In genomic region chr8:87943651-87944091, GRCm38 (mm10) we compare ENCODE assay signal across 7 mouse cellular contexts. TPM values are rescaled to one million over a fixed set of nuclear protein-coding genes. Genes with fewer than 3 reads are reported as not detected.
DNase-seq lines count a peak whose midpoint lies in the region; ATAC-seq and TF ChIP-seq lines count a peak whose summit lies in the region.

No protein-coding gene starts in this region.

- no peak overlapping the region for H3K27ac ChIP-seq in lung, embryonic 14.5 days (ENCODE audit: low read depth)
- H3K27ac ChIP-seq in cortical plate, adult 2 months (ENCODE audit: insufficient read depth, low read length) = no peak overlapping the region
- H3K27ac ChIP-seq in heart, embryonic 16.5 days (ENCODE audit: low read length) = no peak overlapping the region

- DNase-seq in lung, embryonic 14.5 days = peak; percentile 61
- no peak for DNase-seq in lung, adult 18-20 months
- peak; percentile 33 to 44 for DNase-seq in lung, postnatal 4 days
- no peak for DNase-seq in frontal cortex, postnatal 14 days (ENCODE audit: low spot score in 2 of 2)
- no peak for DNase-seq in urinary bladder, postnatal 25 days (ENCODE audit: low spot score)

- no peaks in the 10 kb centered on the region for H3K36me3 ChIP-seq in lung, embryonic 14.5 days (ENCODE audit: insufficient read depth)
- no peaks in the 10 kb centered on the region for H3K36me3 ChIP-seq in heart, embryonic 16.5 days (ENCODE audit: control insufficient read depth, insufficient read depth)

- no peak for TF ChIP-seq CTCF in lung, embryonic 14.5 days (IDR thresholded peaks at IDR 0.05; ENCODE audit: low read depth)
- TF ChIP-seq CTCF in cortical plate, adult 2 months (IDR thresholded peaks at IDR 0.05; ENCODE audit: extremely low read depth, insufficient read depth, low read length) = no peak

- no peaks in the 10 kb centered on the region for H3K9me3 ChIP-seq in lung, embryonic 14.5 days (ENCODE audit: low read depth, low read length)
- no peaks in the 10 kb centered on the region for H3K9me3 ChIP-seq in heart, embryonic 16.5 days (replicated peaks; ENCODE audit: control insufficient read depth, low read length)

- peak overlapping the region; percentile 86 for H3K4me2 ChIP-seq in lung, embryonic 14.5 days
- peak overlapping the region; percentile 96 for H3K4me2 ChIP-seq in heart, embryonic 16.5 days (ENCODE audit: low read depth, low read length)

- H3K9ac ChIP-seq in lung, embryonic 14.5 days = peak overlapping the region; percentile 59
- H3K9ac ChIP-seq in heart, embryonic 16.5 days (ENCODE audit: low read length) = peak overlapping the region; percentile 75

- no peak for TF ChIP-seq POLR2A in cortical plate, adult 2 months (IDR thresholded peaks at IDR 0.05; ENCODE audit: extremely low read depth, insufficient read depth, low read length)

- peaks cover 28% of the 10 kb centered on the region for H3K4me1 ChIP-seq in lung, embryonic 14.5 days (ENCODE audit: insufficient read depth)
- H3K4me1 ChIP-seq in cortical plate, adult 2 months (ENCODE audit: control insufficient read depth, insufficient read depth, low read length) = peaks cover 1% of the 10 kb centered on the region; the same call in 1 of the 2 replicates
- H3K4me1 ChIP-seq in heart, embryonic 16.5 days (ENCODE audit: control insufficient read depth, insufficient read depth, low read length) = peaks cover 12% of the 10 kb centered on the region

- H3K27me3 ChIP-seq in lung, embryonic 14.5 days (ENCODE audit: insufficient read depth, low read length) = no peaks in the 10 kb centered on the region
- no peaks in the 10 kb centered on the region for H3K27me3 ChIP-seq in heart, embryonic 16.5 days (ENCODE audit: control insufficient read depth, insufficient read depth, low read length)

- 3% methylated on average over 39 of the region's 42 CpGs for WGBS in lung, embryonic 14.5 days
- 3% methylated on average over 33 of the region's 42 CpGs for WGBS in heart, embryonic 16.5 days

- H3K4me3 ChIP-seq in lung, embryonic 14.5 days (ENCODE audit: low read depth, low read length) = peak overlapping the region; percentile 39
- peak overlapping the region; percentile 10; the same call in 1 of the 2 replicates for H3K4me3 ChIP-seq in cortical plate, adult 2 months (ENCODE audit: insufficient read depth, low read length)
- peak overlapping the region; percentile 56 for H3K4me3 ChIP-seq in heart, embryonic 16.5 days (ENCODE audit: low read length)

- peak; percentile 10; the same call in 1 of the 2 replicates for ATAC-seq in lung, embryonic 14.5 days (ENCODE audit: insufficient read depth)
- ATAC-seq in heart, embryonic 16.5 days (replicated peaks; ENCODE audit: extremely low read depth, insufficient read depth, low FRiP score) = no peak

RNA-seq across cellular contexts. Expression of gene Zfp423, which starts 15.7 kb away (rescaled TPM):
- polyA plus RNA-seq in lung, embryonic 14.5 days (2014; fragmentation: Nextera tagmentation; extraction: Ambion mirVana) = 16.3 and 18.1 TPM in 2 replicates
- polyA plus RNA-seq in cortical plate, adult 2 months (2012; rRNA removed) = 13.8 and 15.1 TPM in 2 replicates
- polyA plus RNA-seq in heart, embryonic 16.5 days (2015; fragmentation: Nextera tagmentation; extraction: Ambion mirVana) = 3.1 and 3.7 TPM in 2 replicates

Comparison
In these comparisons a context has a peak if more than half of its experiments do, and no peak if none do; other contexts are left out.
1. DNase-seq: peak in lung, embryonic 14.5 days (single experiment) and lung, postnatal 4 days (2 of 2); none in lung, adult 18-20 months (0 of 2), frontal cortex, postnatal 14 days (0 of 2) and urinary bladder, postnatal 25 days (single experiment).
2. Peak in every context shown above with its lines, with median percentiles within 50 percentile points of each other: H3K4me3 ChIP-seq.